Comparison of ENCODE assay signal across 27 mouse cellular contexts in the genomic region with DNA sequence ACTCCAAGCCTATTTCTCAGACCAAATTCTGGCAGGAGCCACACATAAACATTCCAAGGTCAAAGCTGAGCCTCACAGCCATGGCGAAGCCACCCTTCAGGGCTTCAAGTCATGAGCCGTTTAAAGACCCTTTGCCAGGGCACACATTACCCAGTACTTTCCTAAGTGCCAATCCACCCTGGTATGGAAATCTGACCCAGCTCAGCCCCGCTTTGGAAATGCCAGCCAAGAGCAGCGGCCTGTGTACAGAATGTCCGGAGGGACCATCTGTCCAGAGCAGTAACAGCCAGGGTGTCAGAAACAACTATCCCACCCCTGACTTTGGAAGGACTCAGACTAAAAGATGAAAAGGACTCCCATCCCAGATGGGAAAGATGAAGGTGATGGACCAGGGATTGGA. TPM values are rescaled to one million over a fixed set of nuclear protein-coding genes. Genes with fewer than 3 reads are reported as not detected.
DNase-seq lines count a peak whose midpoint lies in the region; ATAC-seq and TF ChIP-seq lines count a peak whose summit lies in the region.
"Had no signal": no experiment of that assay in that cellular context is flagged by ENCODE, and none has a peak within 500 bp of the region (broad histone marks: within the 10 kb centered on the region; RNA-seq: fewer than 3 reads in every experiment).

No protein-coding gene starts in this region.

- intact Hi-C loops in gastrocnemius, adult 2 months (cut with DNase I), result no loop called here

- H3K27me3 ChIP-seq in hindbrain, embryonic 11.5 days (ENCODE audit: control insufficient read depth, insufficient read depth, low read length), result no peaks in the 10 kb centered on the region
- H3K27me3 ChIP-seq: embryonic facial prominence, embryonic 13.5 days; heart, embryonic 12.5 days; limb, embryonic 13.5 days; liver, embryonic 13.5 days; megakaryocyte, embryonic 14.5 days had no signal

- H3K4me1 ChIP-seq in hindbrain, embryonic 11.5 days (replicated peaks; ENCODE audit: control insufficient read depth, insufficient read depth, low read length), result no peaks in the 10 kb centered on the region
- H3K4me1 ChIP-seq: embryonic facial prominence, embryonic 13.5 days; limb, embryonic 13.5 days had no signal

- H3K9me3 ChIP-seq in hindbrain, embryonic 11.5 days (ENCODE audit: control insufficient read depth, low read length), result no peaks in the 10 kb centered on the region
- H3K9me3 ChIP-seq: embryonic facial prominence, embryonic 13.5 days; heart, embryonic 12.5 days; hindbrain, embryonic 10.5 days; limb, embryonic 13.5 days; liver, embryonic 13.5 days; megakaryocyte, embryonic 14.5 days had no signal

- H3K27ac ChIP-seq in gastrocnemius, adult 2 months, result peak overlapping the region; percentile 81
- no peak overlapping the region for H3K27ac ChIP-seq in hindbrain, embryonic 11.5 days (ENCODE audit: low read depth, low read length)
- H3K27ac ChIP-seq: embryonic facial prominence, embryonic 13.5 days; hindbrain, embryonic 10.5 days; layer of hippocampus, adult 2 months; limb, embryonic 13.5 days; liver, embryonic 13.5 days had no signal

- 96% methylated on average over 5 of the region's 5 CpGs for WGBS in hindbrain, embryonic 11.5 days

- H3K4me2 ChIP-seq in hindbrain, embryonic 11.5 days (replicated peaks; ENCODE audit: low read depth, low read length), result no peak overlapping the region
- H3K4me2 ChIP-seq: embryonic facial prominence, embryonic 13.5 days; heart, embryonic 12.5 days; limb, embryonic 13.5 days; liver, embryonic 13.5 days had no signal

- no peak overlapping the region for H3K9ac ChIP-seq in hindbrain, embryonic 11.5 days (ENCODE audit: low read depth, low read length)
- H3K9ac ChIP-seq: embryonic facial prominence, embryonic 13.5 days; heart, embryonic 12.5 days; limb, embryonic 13.5 days; liver, embryonic 13.5 days had no signal

- ATAC-seq in hindbrain, embryonic 11.5 days (ENCODE audit: low FRiP score), result no peak
- ATAC-seq: activated CD4-positive, CD25-positive, alpha-beta regulatory T cell, adult 4 months; forebrain, embryonic 14.5 days; intestine, postnatal 0 days; midbrain, embryonic 16.5 days had no signal

- TF ChIP-seq CTCF in gastrocnemius, adult 2 months (IDR thresholded peaks at IDR 0.05), result no peak

- H3K4me3 ChIP-seq in gastrocnemius, adult 2 months, result no peak overlapping the region
- no peak overlapping the region for H3K4me3 ChIP-seq in hindbrain, embryonic 11.5 days (ENCODE audit: low read depth, low read length)
- H3K4me3 ChIP-seq: embryonic facial prominence, embryonic 13.5 days; heart, embryonic 12.5 days; hindbrain, embryonic 10.5 days; layer of hippocampus, adult 2 months; limb, embryonic 13.5 days; liver, embryonic 13.5 days; megakaryocyte, embryonic 14.5 days had no signal

- H3K36me3 ChIP-seq in hindbrain, embryonic 11.5 days (ENCODE audit: control insufficient read depth, insufficient read depth, low read length), result no peaks in the 10 kb centered on the region
- H3K36me3 ChIP-seq: embryonic facial prominence, embryonic 13.5 days; heart, embryonic 12.5 days; hindbrain, embryonic 10.5 days; limb, embryonic 13.5 days; liver, embryonic 13.5 days had no signal

- DNase-seq in cerebellum, adult 11-12 months, result peak; percentile 84
- peak; percentile 87 for DNase-seq in cerebellum, adult 9-10 months
- peak; percentile 88 for DNase-seq in gastrocnemius, adult 2 months
- peak; percentile 88 for DNase-seq in skeletal muscle tissue, adult 2 months (ENCODE audit: low read depth, low spot score)
- no peak for DNase-seq in frontal cortex, postnatal 36 days (ENCODE audit: low spot score in 2 of 2)
- no peak for DNase-seq in left cerebral cortex, adult 11 months (ENCODE audit: low spot score)
- DNase-seq in hindbrain, embryonic 11.5 days (ENCODE audit: low spot score), result no peak
- DNase-seq: adrenal gland, postnatal 10 days; embryo, embryonic 11 days; heart, adult 11 months; heart, postnatal 10 days; kidney, postnatal 25 days; layer of hippocampus, postnatal 36 days; liver, embryonic 13.5 days; lung, adult 2 months; lung, postnatal 14 days; thymus, postnatal 25 days had no signal

RNA-seq across cellular contexts. Expression of a gene that starts 32.7 kb away (rescaled TPM):
- 1 to 10 TPM; 4.6 to 8.6 TPM for total RNA-seq in gastrocnemius, adult 2 months (2021)
- 7.5 and 8.8 TPM in 2 replicates for polyA plus RNA-seq in hindbrain, embryonic 11.5 days (2014; fragmentation: Nextera tagmentation; extraction: Ambion mirVana)

RNA-seq across cellular contexts. Expression of a gene that starts 54.2 kb away (rescaled TPM):
- total RNA-seq in gastrocnemius, adult 2 months (2021), result 1 to 10 TPM; 1.1 to 1.3 TPM
- 4.3 and 4.7 TPM in 2 replicates for polyA plus RNA-seq in hindbrain, embryonic 11.5 days (2014; fragmentation: Nextera tagmentation; extraction: Ambion mirVana)

Comparison
In these comparisons a context has a peak if more than half of its experiments do, and no peak if none do; other contexts are left out.
1. DNase-seq: peak in cerebellum, adult 11-12 months (single experiment), cerebellum, adult 9-10 months (single experiment), gastrocnemius, adult 2 months (single experiment) and skeletal muscle tissue, adult 2 months (single experiment); none in frontal cortex, postnatal 36 days (0 of 2), left cerebral cortex, adult 11 months (single experiment) and hindbrain, embryonic 11.5 days (single experiment).